Mouse (Mus musculus) ovary, adult 2 months (tissue): ENCODE data around the gene Ifi27. TPM values are rescaled to one million over a fixed set of nuclear protein-coding genes. Genes with fewer than 3 reads are reported as not detected.

ENCODE experiments used
- polyA plus RNA-seq: library from polyadenylated mRNA; depleted of rRNA; stranded (reverse); fragments of >200 nt; gene quantifications from 2 replicates; pipeline ENCODE4 v1.2.3, GENCODE M21; 2012; rRNA removed

Gene Ifi27
- polyA plus RNA-seq, result 565 and 703 TPM in 2 replicates

DNA sequence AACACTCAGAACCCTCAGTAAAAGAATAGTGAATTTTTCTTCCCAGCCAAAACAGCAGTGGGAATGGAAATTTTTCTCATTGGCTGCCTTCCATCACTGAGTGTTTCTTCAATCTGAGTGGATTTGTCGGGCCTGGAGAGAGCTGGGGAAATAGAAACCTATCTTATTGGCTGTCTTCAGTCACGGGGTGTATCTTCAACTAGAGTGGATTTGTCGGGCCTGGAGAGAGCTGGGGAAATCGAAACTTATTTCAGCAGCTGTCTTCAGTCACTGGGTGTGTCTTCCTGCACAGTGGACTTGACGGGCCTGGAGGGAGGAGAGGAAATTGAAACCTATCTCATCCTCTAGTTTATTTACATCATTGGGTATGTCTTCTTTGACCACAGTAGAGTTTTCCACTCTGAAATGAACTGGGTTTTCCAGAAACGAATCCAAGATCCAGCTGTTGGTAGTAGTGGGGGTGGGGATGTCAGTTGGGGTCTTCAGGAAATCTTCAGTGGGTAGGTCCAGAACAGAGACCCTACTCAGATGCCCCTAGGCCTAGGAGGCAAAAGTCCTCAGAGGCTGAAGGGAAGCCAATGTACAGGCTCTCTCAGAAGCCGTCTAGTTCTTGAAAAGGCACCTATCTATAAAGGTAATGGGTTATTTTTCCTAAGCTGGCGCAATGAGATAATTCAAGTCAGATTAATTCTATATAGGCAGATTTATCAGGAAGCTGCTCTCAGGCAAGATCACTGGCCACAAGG, at the start of gene Ifi27:
Gene Ifi27, plus strand, starts transcription at position 226 of the 746 bp plus-strand sequence.

DNA sequence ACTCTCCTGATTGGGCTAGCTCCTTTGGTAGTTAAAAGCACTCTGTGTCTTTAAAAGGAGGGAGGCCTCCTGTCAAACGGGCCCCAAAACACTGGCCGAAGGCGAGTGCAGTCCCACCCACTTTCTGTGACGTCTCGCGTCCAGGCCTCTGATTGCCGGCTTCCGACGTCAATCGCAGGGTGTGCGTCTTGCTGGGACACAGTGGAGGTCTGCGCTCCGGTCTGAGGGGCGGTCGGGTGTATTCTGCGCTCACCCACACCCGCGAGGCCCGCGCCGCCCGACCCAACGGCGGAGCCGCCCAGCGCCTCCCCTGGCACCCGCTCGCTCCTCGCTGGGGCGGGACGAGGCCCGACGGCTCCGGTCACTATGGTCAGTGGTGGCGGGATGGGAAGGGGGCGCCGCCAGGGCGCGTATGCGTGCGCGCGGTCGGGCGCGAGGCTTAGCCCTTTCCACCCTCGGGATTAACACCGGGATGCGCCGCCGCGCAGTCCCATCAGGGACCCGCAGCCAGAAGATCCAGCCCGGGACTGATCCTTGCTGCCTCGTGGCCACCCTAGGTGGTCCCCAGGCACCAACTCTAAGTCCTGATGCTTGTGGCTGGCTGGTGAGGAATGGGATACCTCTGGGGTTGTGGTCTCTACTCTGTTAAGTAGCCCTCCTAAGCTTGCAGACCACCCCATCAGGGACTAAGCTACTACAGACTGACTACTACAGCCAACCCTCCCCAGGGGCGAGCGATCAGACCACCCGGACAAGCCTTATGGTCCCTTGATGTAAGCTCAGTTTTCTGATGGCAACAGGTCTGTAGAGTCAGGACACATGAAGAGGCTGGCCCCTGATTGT, 45.3 kb upstream of the Ifi27 start, which contains the start of gene Otub2:
Gene Otub2, plus strand, starts transcription at position 178 of the 843 bp plus-strand sequence.

DNA sequence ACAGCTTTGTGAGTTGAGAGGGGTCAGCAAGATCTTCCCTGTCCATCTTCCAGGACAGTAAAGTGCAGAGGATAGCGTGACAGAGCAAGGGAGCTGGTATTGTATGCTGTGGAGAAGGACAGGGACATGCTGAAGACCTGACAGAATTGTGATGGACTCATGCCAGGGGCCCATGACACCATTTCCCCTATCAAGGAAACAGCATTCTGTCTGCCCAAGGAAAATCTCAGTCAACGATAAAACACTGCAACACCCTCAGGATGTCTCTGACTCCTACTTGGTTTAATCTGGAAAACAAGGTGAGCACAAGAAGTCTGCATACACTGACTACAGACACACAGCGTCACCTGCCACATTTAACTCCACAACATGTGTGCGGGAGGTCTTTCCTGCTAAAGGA, 26.3 kb upstream of the Ifi27 start, which contains the start of gene 9330161L09Rik:
Gene 9330161L09Rik, minus strand, starts transcription at position 101 of the 400 bp plus-strand sequence.

DNA sequence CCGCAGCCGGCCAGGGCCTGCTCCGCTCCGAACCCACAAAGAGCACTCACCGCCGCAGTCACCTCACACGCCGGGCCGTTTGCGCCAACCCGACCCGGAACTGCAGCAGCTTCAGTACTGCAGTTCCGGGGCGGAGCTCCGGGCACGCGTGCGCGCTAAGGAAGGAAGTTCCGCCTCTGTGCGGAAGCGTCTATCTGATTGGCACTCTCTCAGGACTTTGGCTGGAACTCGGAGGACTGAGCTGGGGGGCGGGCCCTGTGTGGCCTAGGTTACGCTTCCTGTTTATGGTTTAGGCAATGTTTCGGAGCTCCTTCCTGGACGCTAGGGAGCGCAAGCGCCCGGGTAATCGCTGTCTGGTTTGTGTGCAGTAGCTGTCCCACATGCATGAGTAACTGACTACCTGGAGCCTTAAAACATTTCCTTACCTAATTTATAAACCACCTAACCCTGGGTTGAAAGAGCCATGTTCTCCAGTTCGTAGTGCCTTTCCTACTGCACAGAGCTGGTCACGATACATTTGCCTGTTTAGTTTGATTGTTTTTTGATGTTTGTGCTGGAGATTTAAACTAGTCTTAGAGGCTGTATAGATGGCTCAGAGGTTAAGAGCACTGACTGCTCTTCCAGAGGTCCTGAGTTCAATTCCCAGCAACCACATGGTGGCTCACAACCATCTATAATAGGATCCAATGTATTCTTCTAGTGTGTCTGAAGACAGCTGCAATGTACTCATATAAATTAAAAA, 8.1 kb upstream of the Ifi27 start, which contains the start of gene Ddx24:
Gene Ddx24, minus strand, starts transcription at position 102 of the 742 bp plus-strand sequence.

DNA sequence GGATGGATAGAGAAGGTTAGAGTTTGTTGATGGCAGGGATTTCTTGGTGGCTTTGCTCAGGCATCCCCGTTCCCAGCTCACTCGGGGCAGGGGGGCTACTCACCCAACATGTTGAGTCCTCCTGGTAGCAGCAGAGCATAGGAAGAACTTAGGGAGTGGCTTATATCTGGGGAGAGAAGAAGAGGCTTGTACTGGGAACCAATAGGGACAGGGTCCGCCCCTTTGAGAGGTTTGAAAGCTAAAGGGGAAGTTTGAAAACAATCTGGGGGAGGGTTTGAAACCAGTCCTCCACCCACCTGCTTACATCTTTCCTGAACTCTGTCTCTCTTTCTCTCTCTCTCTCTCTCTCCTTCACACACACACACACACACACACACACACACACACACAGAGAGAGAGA, 9.5 kb downstream of the Ifi27 start, which contains the start of gene Ifi27l2a:
Gene Ifi27l2a, minus strand, starts transcription at position 157 of the 400 bp plus-strand sequence.

DNA sequence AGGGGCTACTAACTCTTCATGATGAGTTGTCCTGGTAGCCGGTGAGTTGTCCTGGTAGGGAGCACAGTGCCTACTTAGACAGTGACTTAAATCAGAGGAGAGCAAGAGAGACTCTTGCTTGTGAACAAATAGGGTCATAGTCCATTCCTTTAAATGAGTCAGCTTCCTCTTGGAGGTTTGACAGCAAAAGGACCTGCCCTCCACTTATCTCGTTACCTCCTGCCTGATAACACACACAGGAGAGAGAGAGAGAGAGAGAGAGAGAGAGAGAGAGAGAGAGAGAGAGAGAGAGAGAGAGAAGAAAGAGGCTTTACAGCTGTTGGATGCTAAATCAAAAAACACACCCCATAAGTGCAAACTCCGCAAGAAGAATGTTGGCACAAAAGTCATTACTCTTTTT, 23.1 kb downstream of the Ifi27 start, which contains the start of gene Ifi27l2b:
Gene Ifi27l2b, minus strand, starts transcription at position 84 of the 400 bp plus-strand sequence.

Other genes with a start within 250 kb of the Ifi27 start
- gene Prima1, start 192.1 kb upstream of the Ifi27 start, polyA plus RNA-seq, result 4.9 and 5.9 TPM in 2 replicates
- gene Fam181a, start 123.2 kb upstream of the Ifi27 start, polyA plus RNA-seq, result 0.71 and 0.93 TPM in 2 replicates
- gene Asb2, start 78.2 kb upstream of the Ifi27 start, polyA plus RNA-seq, result 105 and 124 TPM in 2 replicates
- gene Otub2, start 45.5 kb upstream of the Ifi27 start, polyA plus RNA-seq, result 6.1 and 7.6 TPM in 2 replicates
- gene 9330161L09Rik, start 26.4 kb upstream of the Ifi27 start, polyA plus RNA-seq, result 0.71 and 0.76 TPM in 2 replicates
- 46.0 and 53.9 TPM in 2 replicates for gene Ddx24, start 8.4 kb upstream of the Ifi27 start, polyA plus RNA-seq
- gene Ifi27l2a, start 9.5 kb downstream of the Ifi27 start, polyA plus RNA-seq, result 762 and 1,011 TPM in 2 replicates
- gene Ifi27l2b, start 23.0 kb downstream of the Ifi27 start, polyA plus RNA-seq, result 0.43 TPM in 1 of 2 replicates, not detected in the other
- gene Ppp4r4, start 98.1 kb downstream of the Ifi27 start, polyA plus RNA-seq, result 0.92 and 1.1 TPM in 2 replicates
- 0.05 TPM in 1 of 2 replicates, not detected in the other for gene Serpina10, start 197.2 kb downstream of the Ifi27 start, polyA plus RNA-seq
- 0.29 TPM in 1 of 2 replicates, not detected in the other for gene Serpina6, start 223.0 kb downstream of the Ifi27 start, polyA plus RNA-seq
- not detected in 2 replicates for gene Serpina16, start 241.9 kb downstream of the Ifi27 start, polyA plus RNA-seq